Mouse (Mus musculus): ENCODE results near the gene Sf3a2. TPM values are rescaled to one million over a fixed set of nuclear protein-coding genes. Genes with fewer than 3 reads are reported as not detected.
A peak's percentile ranks its signal among the peaks of the same experiment; 100 is the strongest.
"Not testable (repeated sequence)": the region's sequence is repeated elsewhere in the genome, so short reads cannot be mapped to it uniquely, and the experiment has no call there.

Gene Sf3a2
- polyA plus RNA-seq, 1 experiment from 2014 or later, result 55.6 TPM

DNA sequence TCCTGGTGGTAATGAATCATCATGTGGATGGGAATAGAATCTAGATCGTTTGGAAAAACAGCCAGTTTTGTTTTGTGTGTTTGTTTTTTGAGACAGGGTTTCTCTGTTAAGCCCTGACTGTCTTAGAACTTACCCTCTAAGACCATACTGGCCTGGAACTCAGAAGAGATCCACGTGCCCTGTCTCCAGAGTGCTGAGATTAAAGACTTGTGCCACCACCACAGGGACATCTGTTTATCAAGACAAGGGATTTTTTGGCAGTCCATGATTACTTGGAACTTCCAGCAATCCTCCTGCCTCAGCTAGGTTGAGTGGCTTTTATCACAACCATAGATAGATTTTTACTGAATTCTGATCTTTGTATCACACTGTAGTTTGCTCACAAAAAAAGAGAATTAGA is 26.8 kb downstream of the Sf3a2 start:
- no peaks in the 10 kb centered on the region for H3K9me3 ChIP-seq (ENCODE audit: control insufficient read depth, low read length)
- peaks cover 9% of the 10 kb centered on the region for H3K36me3 ChIP-seq (replicated peaks; ENCODE audit: control insufficient read depth, insufficient read depth)
- H3K27ac ChIP-seq, result no peak overlapping the region
- ATAC-seq (ENCODE audit: low FRiP score) (no peak), DNase-seq (ENCODE audit: low spot score) (no peak)
- H3K4me3 ChIP-seq (replicated peaks; ENCODE audit: low read length), result no peak overlapping the region
- H3K4me2 ChIP-seq (replicated peaks), result no peak overlapping the region
- no peaks in the 10 kb centered on the region for H3K27me3 ChIP-seq (ENCODE audit: control insufficient read depth, insufficient read depth, low read length)
- no peak overlapping the region for H3K9ac ChIP-seq
- WGBS, result 78% methylated on average over 2 of the region's 2 CpGs
- peaks cover 12% of the 10 kb centered on the region for H3K4me1 ChIP-seq (replicated peaks; ENCODE audit: control insufficient read depth, insufficient read depth, low read length)

- Histone ChIP-seq H3K36me3 (replicated peaks; ENCODE audit: control insufficient read depth, insufficient read depth) (peaks cover 20% of the 10 kb centered on the region), H3K4me2 (replicated peaks) (peak within 1 kb of the TSS; percentile 91), H3K9me3 (ENCODE audit: control insufficient read depth, low read length) (no peaks in the 10 kb centered on the region), H3K27ac (peak within 1 kb of the TSS; percentile 95), H3K27me3 (ENCODE audit: control insufficient read depth, insufficient read depth, low read length) (no peaks in the 10 kb centered on the region), H3K4me3 (replicated peaks; ENCODE audit: low read length) (peak within 1 kb of the TSS; percentile 73), H3K9ac (peak within 1 kb of the TSS; percentile 96), H3K4me1 (replicated peaks; ENCODE audit: control insufficient read depth, insufficient read depth, low read length) (peaks cover 12% of the 10 kb centered on the region)
- peak; percentile 99 for DNase-seq (ENCODE audit: low spot score)
- ATAC-seq (ENCODE audit: low FRiP score), result peak; percentile 97
- under 1% methylated on average over 72 of the region's 82 CpGs for WGBS
Observed at GRCm38 (mm10) chr10:80826151-80827062, 28.4 kb downstream of the Sf3a2 start, which contains the start of gene Oaz1. Oaz1 (plus strand) TSS chr10:80826656.

GRCm38 (mm10) chr10:80827063-80827869 is 29.3 kb downstream of the Sf3a2 start:
- H3K4me1 ChIP-seq (replicated peaks; ENCODE audit: control insufficient read depth, insufficient read depth, low read length), result peaks cover 12% of the 10 kb centered on the region
- WGBS, result 11% methylated on average over 25 of the region's 29 CpGs
- DNase-seq (ENCODE audit: low spot score) (no peak), ATAC-seq (ENCODE audit: low FRiP score) (no peak)
- H3K9me3 ChIP-seq (ENCODE audit: control insufficient read depth, low read length), result no peaks in the 10 kb centered on the region
- H3K4me3 ChIP-seq (replicated peaks; ENCODE audit: low read length), result peak overlapping the region; percentile 73
- peak overlapping the region; percentile 96 for H3K9ac ChIP-seq
- H3K27ac ChIP-seq, result peak overlapping the region; percentile 95
- no peaks in the 10 kb centered on the region for H3K27me3 ChIP-seq (ENCODE audit: control insufficient read depth, insufficient read depth, low read length)
- H3K4me2 ChIP-seq (replicated peaks), result peak overlapping the region; percentile 91
- peaks cover 25% of the 10 kb centered on the region for H3K36me3 ChIP-seq (replicated peaks; ENCODE audit: control insufficient read depth, insufficient read depth)

DNA sequence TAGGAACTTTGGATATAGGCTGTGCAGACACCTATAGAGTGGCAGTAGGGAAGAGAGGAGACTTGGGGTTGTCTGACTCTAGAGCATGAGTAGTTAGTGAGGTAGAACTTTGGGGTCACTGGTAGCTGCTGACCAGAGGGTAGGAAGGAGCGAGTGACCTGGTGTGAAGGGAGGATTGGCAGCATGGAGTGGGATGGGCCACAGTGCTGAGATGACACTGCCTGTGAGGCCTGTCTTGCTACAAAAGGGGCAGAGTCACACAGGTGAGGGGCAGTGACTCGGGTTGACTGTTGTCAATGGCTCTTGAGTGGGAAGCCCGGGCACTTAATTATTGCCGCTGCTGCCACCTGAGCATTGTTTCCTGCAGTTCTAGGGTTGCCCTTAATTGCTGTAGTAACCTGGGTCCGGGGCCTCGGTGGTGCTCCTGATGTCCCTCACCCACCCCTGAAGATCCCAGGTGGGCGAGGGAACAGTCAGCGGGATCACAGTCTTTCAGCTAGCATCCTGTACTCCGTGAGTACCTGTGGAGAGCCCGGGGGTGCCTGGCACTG is 29.9 kb downstream of the Sf3a2 start:
- peak overlapping the region; percentile 91 for H3K4me2 ChIP-seq (replicated peaks)
- H3K4me1 ChIP-seq (replicated peaks; ENCODE audit: control insufficient read depth, insufficient read depth, low read length), result peaks cover 12% of the 10 kb centered on the region
- peaks cover 27% of the 10 kb centered on the region for H3K36me3 ChIP-seq (replicated peaks; ENCODE audit: control insufficient read depth, insufficient read depth)
- H3K4me3 ChIP-seq (replicated peaks; ENCODE audit: low read length), result peak overlapping the region; percentile 73
- H3K27ac ChIP-seq, result no peak overlapping the region
- no peaks in the 10 kb centered on the region for H3K9me3 ChIP-seq (ENCODE audit: control insufficient read depth, low read length)
- no peak for DNase-seq (ENCODE audit: low spot score)
- H3K9ac ChIP-seq, result peak overlapping the region; percentile 96
- H3K27me3 ChIP-seq (ENCODE audit: control insufficient read depth, insufficient read depth, low read length), result no peaks in the 10 kb centered on the region
- ATAC-seq (ENCODE audit: low FRiP score), result no peak
- WGBS, result 83% methylated on average over 10 of the region's 10 CpGs

DNA sequence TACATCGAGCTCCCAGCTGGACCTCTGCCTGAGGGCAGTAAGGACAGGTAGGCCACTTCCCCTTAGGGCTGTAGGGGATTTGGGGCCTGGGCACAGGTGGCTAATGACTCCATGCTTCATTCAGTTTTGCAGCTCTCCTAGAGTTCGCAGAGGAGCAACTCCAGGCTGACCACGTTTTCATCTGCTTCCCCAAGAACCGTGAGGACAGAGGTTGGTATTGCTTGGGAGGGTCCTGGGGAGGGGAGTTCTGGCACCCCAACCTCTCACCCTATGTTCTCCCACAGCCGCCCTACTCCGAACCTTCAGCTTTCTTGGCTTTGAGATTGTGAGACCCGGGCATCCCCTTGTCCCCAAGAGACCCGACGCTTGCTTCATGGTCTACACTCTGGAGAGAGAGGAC is 30.6 kb downstream of the Sf3a2 start:
- H3K27ac ChIP-seq; DNase-seq (ENCODE audit: low spot score); H3K4me3 ChIP-seq (replicated peaks; ENCODE audit: low read length); H3K27me3 ChIP-seq (ENCODE audit: control insufficient read depth, insufficient read depth, low read length); ATAC-seq (ENCODE audit: low FRiP score); H3K9me3 ChIP-seq (ENCODE audit: control insufficient read depth, low read length): not testable (repeated sequence)
- Histone ChIP-seq H3K9ac (0 out of 2 replicates have a peak overlapping the region, but pooled peaks have one; percentile 96), H3K36me3 (replicated peaks; ENCODE audit: control insufficient read depth, insufficient read depth) (peaks cover 27% of the 10 kb centered on the region), H3K4me2 (replicated peaks) (peak overlapping the region; percentile 91), H3K4me1 (replicated peaks; ENCODE audit: control insufficient read depth, insufficient read depth, low read length) (peaks cover 12% of the 10 kb centered on the region)
- 86% methylated on average over 7 of the region's 9 CpGs for WGBS

DNA sequence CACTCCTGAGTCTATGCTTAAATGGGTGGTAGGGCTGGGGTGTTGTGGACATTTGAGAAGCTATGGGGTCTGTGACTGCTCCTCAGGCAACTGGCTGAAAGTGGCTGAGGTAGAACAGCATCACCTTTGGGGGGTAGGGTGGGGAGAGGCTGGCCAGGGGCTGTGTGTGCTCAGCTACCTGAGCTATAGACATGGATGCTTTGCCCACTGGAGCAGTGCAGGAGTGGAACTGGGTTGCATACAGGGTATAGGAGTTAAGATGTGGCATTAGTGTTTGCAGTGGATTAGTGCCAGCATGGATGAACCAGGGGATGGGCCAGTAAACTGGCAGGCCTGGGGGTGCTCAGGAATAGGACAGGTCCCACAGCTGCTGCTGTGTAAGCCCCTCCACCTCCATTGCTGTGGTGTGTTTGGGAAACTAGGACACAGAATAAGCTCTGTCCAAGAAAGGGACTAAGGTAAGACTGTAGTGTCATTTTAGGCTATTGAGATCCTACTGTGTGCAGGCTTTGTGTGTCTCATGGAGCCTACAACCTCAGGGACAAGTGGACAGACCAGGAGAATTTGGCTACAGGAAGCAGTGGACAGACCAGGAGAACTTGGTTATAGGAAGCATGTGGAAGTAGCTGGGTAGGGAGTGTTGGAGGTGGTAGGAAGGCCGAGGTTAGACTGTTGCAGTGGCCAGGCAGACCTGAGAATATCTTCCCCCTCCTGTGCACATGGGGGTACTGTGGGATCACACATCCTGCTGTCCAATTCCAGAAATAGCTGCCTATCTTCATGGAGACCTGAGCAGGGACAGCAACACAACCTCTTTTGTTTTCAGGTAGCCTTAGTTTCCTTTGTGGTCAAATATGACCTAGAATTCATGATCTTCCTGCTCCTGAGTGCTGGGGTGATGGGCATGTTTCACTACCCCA is 31.6 kb downstream of the Sf3a2 start:
- DNase-seq (ENCODE audit: low spot score) (no peak), ATAC-seq (ENCODE audit: low FRiP score) (no peak)
- Histone ChIP-seq H3K4me2 (replicated peaks) (no peak overlapping the region), H3K27me3 (ENCODE audit: control insufficient read depth, insufficient read depth, low read length) (peaks cover 16% of the 10 kb centered on the region), H3K4me3 (replicated peaks; ENCODE audit: low read length) (no peak overlapping the region), H3K9me3 (ENCODE audit: control insufficient read depth, low read length) (no peaks in the 10 kb centered on the region), H3K4me1 (replicated peaks; ENCODE audit: control insufficient read depth, insufficient read depth, low read length) (peaks cover 12% of the 10 kb centered on the region), H3K36me3 (replicated peaks; ENCODE audit: control insufficient read depth, insufficient read depth) (peaks cover 27% of the 10 kb centered on the region), H3K27ac (no peak overlapping the region), H3K9ac (no peak overlapping the region)
- WGBS, result 74% methylated on average over 1 of the region's 1 CpGs

GRCm38 (mm10) chr10:80831136-80831535 is 33.1 kb downstream of the Sf3a2 start:
- peaks cover 12% of the 10 kb centered on the region for H3K4me1 ChIP-seq (replicated peaks; ENCODE audit: control insufficient read depth, insufficient read depth, low read length)
- WGBS, result 3% methylated on average over 9 of the region's 9 CpGs
- no peak for DNase-seq (ENCODE audit: low spot score)
- H3K9me3 ChIP-seq (ENCODE audit: control insufficient read depth, low read length), result no peaks in the 10 kb centered on the region
- peaks cover 31% of the 10 kb centered on the region for H3K27me3 ChIP-seq (ENCODE audit: control insufficient read depth, insufficient read depth, low read length)
- ATAC-seq (ENCODE audit: low FRiP score), result no peak
- H3K36me3 ChIP-seq (replicated peaks; ENCODE audit: control insufficient read depth, insufficient read depth), result peaks cover 33% of the 10 kb centered on the region
- no peak overlapping the region for H3K27ac ChIP-seq
- H3K9ac ChIP-seq, result no peak overlapping the region
- H3K4me3 ChIP-seq (replicated peaks; ENCODE audit: low read length), result no peak overlapping the region
- H3K4me2 ChIP-seq (replicated peaks), result no peak overlapping the region

DNA sequence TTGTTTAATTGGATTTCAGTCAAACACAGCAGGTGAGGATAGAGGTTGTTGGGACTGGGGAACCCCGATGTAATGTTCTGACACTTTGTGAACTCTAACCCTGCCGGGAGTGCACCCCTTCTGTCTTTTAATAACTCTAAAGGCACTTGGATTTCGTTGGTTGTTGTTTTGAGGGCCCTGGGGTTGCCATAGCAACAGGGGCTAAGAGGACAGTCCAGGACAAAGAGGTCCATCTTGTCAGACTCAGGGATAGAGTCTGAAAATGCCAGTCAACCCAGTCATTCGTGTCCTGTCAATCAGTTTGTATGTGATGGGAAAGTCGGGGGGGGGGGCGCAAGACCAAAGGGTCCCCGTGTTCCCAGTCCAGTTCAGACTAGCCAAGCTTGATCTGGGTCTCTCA is 34.8 kb downstream of the Sf3a2 start:
- Histone ChIP-seq H3K36me3 (replicated peaks; ENCODE audit: control insufficient read depth, insufficient read depth) (peaks cover 33% of the 10 kb centered on the region), H3K27me3 (ENCODE audit: control insufficient read depth, insufficient read depth, low read length) (peaks cover 35% of the 10 kb centered on the region), H3K4me1 (replicated peaks; ENCODE audit: control insufficient read depth, insufficient read depth, low read length) (peaks cover 8% of the 10 kb centered on the region), H3K4me2 (replicated peaks) (no peak overlapping the region), H3K9me3 (ENCODE audit: control insufficient read depth, low read length) (no peaks in the 10 kb centered on the region), H3K4me3 (replicated peaks; ENCODE audit: low read length) (no peak overlapping the region), H3K9ac (no peak overlapping the region), H3K27ac (no peak overlapping the region)
- ATAC-seq (ENCODE audit: low FRiP score) (no peak), DNase-seq (ENCODE audit: low spot score) (no peak)
- WGBS, result 38% methylated on average over 7 of the region's 7 CpGs

Data from hindbrain, embryonic 14.5 days (tissue).